Mouse (Mus musculus) myocyte (in vitro differentiated cells): Measurements from ENCODE around the gene Cdk12. TPM values are rescaled to one million over a fixed set of nuclear protein-coding genes. Genes with fewer than 3 reads are reported as not detected.
"Not testable (repeated sequence)": the region's sequence is repeated elsewhere in the genome, so short reads cannot be mapped to it uniquely, and the experiment has no call there.

ENCODE experiments used
- H3K27me3 ChIP-seq: one replicate; pipeline ENCODE4 v1.6.1; 2011; ENCODE audit not compliant: control insufficient read depth, insufficient read depth, insufficient read length
- H3K36me3 ChIP-seq: one replicate; pipeline ENCODE4 v1.6.1; 2011; ENCODE audit not compliant: control insufficient read depth, insufficient read depth
- H3K4me2 ChIP-seq: one replicate; pipeline ENCODE4 v1.6.1; 2011; ENCODE audit warnings: low read depth, control low read depth
- H3K4me3 ChIP-seq: one replicate; pipeline ENCODE4 v1.5.1; 2011; ENCODE audit warnings: mild to moderate bottlenecking, control low read depth, moderate library complexity
- H3K79me2 ChIP-seq: one replicate; pipeline ENCODE4 v1.6.1; 2011; ENCODE audit not compliant: control insufficient read depth, insufficient read depth
- H3ac ChIP-seq: one replicate; pipeline ENCODE4 v1.6.1; 2011; ENCODE audit not compliant: control insufficient read depth, insufficient read length
- CEBPB ChIP-seq: IDR thresholded peaks from 2 replicates; pipeline ENCODE4 v1.6.1; 2011; ENCODE audit warnings: mild to moderate bottlenecking, moderate library complexity; ENCODE audit not compliant: poor library complexity, insufficient read depth, severe bottlenecking
- E2F4 ChIP-seq: IDR thresholded peaks from one replicate; pipeline ENCODE4 v1.6.1; 2011; ENCODE audit warnings: mild to moderate bottlenecking, control low read depth, moderate library complexity; ENCODE audit not compliant: insufficient read depth
- MAX ChIP-seq: IDR thresholded peaks from one replicate; pipeline ENCODE4 v1.6.1; 2011; ENCODE audit warnings: low read depth, mild to moderate bottlenecking, control low read depth
- MYOD1 ChIP-seq, 3 experiments: IDR thresholded peaks; one replicate each; pipeline ENCODE4 v1.6.1; 2011; ENCODE audit warnings: control low read depth in 2 of 3, low read depth in 2 of 3, mild to moderate bottlenecking in 2 of 3, moderate library complexity in 1 of 3; ENCODE audit not compliant: insufficient read length in 2 of 3, control insufficient read depth in 1 of 3
- MYOG ChIP-seq, 3 experiments: IDR thresholded peaks; one replicate each; pipeline ENCODE4 v1.6.1; 2011; ENCODE audit warnings: control low read depth in 2 of 3, low read depth in 2 of 3, mild to moderate bottlenecking in 2 of 3; ENCODE audit not compliant: insufficient read length in 2 of 3, control insufficient read depth in 1 of 3, insufficient read depth in 1 of 3
- POLR2A ChIP-seq: IDR thresholded peaks from one replicate; pipeline ENCODE4 v1.6.1; 2011; ENCODE audit warnings: low read depth, mild to moderate bottlenecking, control low read depth, moderate library complexity; ENCODE audit not compliant: insufficient read length
- POLR2AphosphoS2 ChIP-seq: IDR thresholded peaks from one replicate; pipeline ENCODE4 v1.6.1; 2011; ENCODE audit warnings: low read depth, control low read depth; ENCODE audit not compliant: insufficient read length
- REST ChIP-seq: IDR thresholded peaks from one replicate; pipeline ENCODE4 v1.6.1; 2011; ENCODE audit warnings: mild to moderate bottlenecking, control low read depth, moderate library complexity; ENCODE audit not compliant: insufficient read depth, insufficient read length
- SRF ChIP-seq: IDR thresholded peaks from one replicate; pipeline ENCODE4 v1.6.1; 2011; ENCODE audit warnings: low read depth; ENCODE audit not compliant: control insufficient read depth, insufficient read length
- TCF12 ChIP-seq: IDR thresholded peaks from one replicate; pipeline ENCODE4 v1.6.1; 2011; ENCODE audit warnings: mild to moderate bottlenecking, control low read depth; ENCODE audit not compliant: poor library complexity, insufficient read depth, severe bottlenecking
- TCF3 ChIP-seq: IDR thresholded peaks from one replicate; pipeline ENCODE4 v1.6.1; 2011; ENCODE audit warnings: low read depth, control low read depth; ENCODE audit not compliant: insufficient read length
- USF1 ChIP-seq: IDR thresholded peaks from one replicate; pipeline ENCODE4 v1.6.1; 2011; ENCODE audit warnings: low read depth, mild to moderate bottlenecking, control low read depth, moderate library complexity
- polyA plus RNA-seq: library from polyadenylated mRNA; unstranded; fragments of >200 nt; fragmentation: generic; extraction: Trizol; gene quantifications from one replicate; pipeline ENCODE4 v1.2.1, GENCODE M21; 2012; ENCODE audit warnings: missing spikeins

Cdk12 gene
- 7.3 TPM for polyA plus RNA-seq

- H3K36me3 ChIP-seq = no peaks in the 10 kb centered on the region
- peak within 1 kb of the TSS; percentile 90 for H3K4me3 ChIP-seq
- H3ac ChIP-seq = peak within 1 kb of the TSS; percentile 94
- H3K4me2 ChIP-seq = peak within 1 kb of the TSS; percentile 88
- peaks cover 46% of the 10 kb centered on the region for H3K79me2 ChIP-seq
- H3K27me3 ChIP-seq = peaks cover 6% of the 10 kb centered on the region
- TF ChIP-seq MYOD1 (IDR thresholded peaks at IDR 0.05; ENCODE audit: control insufficient read depth in 1 of 3, insufficient read length in 2 of 3, low read depth in 2 of 3) (no peak), POLR2AphosphoS2 (peak; percentile 95), SRF (peak; percentile 73), POLR2A (peak; percentile 86), USF1 (no peak)
Measured at GRCm38 (mm10) chr11:98202641-98203350, at the start of gene Cdk12. Gene Cdk12 (plus strand): TSS chr11:98203059.

DNA sequence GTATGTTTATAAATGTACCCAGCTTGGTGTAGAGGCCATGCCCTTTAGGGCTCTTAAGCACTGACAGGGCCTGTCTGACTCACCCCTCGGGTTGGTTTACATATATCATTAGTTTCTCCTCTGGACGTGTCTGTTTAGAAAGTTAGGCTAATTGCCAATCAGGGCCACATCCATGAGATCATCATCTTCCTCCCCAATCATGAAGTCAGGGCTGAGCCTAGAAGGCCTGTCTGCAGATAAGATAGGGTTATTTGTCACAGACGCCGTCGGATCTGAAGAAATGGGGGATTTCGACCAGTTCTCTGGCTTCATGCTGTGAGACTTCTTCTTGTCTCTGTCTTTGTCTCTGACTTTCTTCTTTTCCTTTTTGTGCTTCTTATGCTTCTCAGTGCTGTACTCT, 47.8 kb upstream of the Cdk12 start:
- Histone ChIP-seq H3K27me3 (no peaks in the 10 kb centered on the region), H3K4me2 (no peak overlapping the region), H3K36me3 (peaks cover 58% of the 10 kb centered on the region), H3ac (no peak overlapping the region), H3K4me3 (no peak overlapping the region), H3K79me2 (no peaks in the 10 kb centered on the region)
- no peak for TF ChIP-seq SRF
- no peak for TF ChIP-seq MYOD1 (IDR thresholded peaks at IDR 0.05; ENCODE audit: control insufficient read depth in 1 of 3, insufficient read length in 2 of 3, low read depth in 2 of 3)
- no peak for TF ChIP-seq MYOG (IDR thresholded peaks at IDR 0.05; ENCODE audit: control insufficient read depth in 1 of 3, insufficient read depth in 1 of 3, insufficient read length in 2 of 3, low read depth in 2 of 3)
- no peak for TF ChIP-seq USF1
- no peak for TF ChIP-seq TCF12
- no peak for TF ChIP-seq REST
- TF ChIP-seq POLR2A = no peak
- no peak for TF ChIP-seq CEBPB
- TF ChIP-seq TCF3 = no peak
- no peak for TF ChIP-seq E2F4
- no peak for TF ChIP-seq MAX
- no peak for TF ChIP-seq POLR2AphosphoS2

DNA sequence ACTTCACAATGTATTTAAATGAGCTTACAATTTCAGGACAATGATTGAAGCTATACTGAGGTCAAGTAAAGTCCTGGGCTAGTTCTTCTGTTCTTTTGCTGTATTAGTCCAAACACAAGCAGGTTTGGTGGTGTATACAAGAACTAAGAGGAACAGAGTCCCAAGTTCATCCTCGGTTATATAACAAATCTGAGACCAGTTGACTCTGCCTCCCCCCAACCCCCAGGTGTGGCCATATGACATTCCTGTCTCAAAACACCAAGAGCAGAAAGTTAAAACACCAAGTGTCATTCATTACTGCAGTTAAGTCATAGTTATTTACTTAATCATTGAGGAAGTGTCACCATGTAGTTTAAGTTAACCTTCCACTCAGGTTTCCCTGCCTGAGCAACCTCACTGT, 34.5 kb upstream of the Cdk12 start:
- H3K4me3 ChIP-seq = no peak overlapping the region
- no peak for TF ChIP-seq POLR2A
- no peak for TF ChIP-seq SRF
- no peak for TF ChIP-seq MYOD1 (IDR thresholded peaks at IDR 0.05; ENCODE audit: control insufficient read depth in 1 of 3, insufficient read length in 2 of 3, low read depth in 2 of 3)
- H3ac ChIP-seq = no peak overlapping the region
- peaks cover 63% of the 10 kb centered on the region for H3K36me3 ChIP-seq
- no peaks in the 10 kb centered on the region for H3K27me3 ChIP-seq
- no peak overlapping the region for H3K4me2 ChIP-seq
- H3K79me2 ChIP-seq = no peaks in the 10 kb centered on the region

- H3K36me3 ChIP-seq = peaks cover 46% of the 10 kb centered on the region
- H3K27me3 ChIP-seq, H3K4me3 ChIP-seq, H3ac ChIP-seq, H3K4me2 ChIP-seq: not testable (repeated sequence)
- H3K79me2 ChIP-seq = peaks cover 20% of the 10 kb centered on the region
Measured at GRCm38 (mm10) chr11:98182149-98182548, 20.7 kb upstream of the Cdk12 start.

GRCm38 (mm10) chr11:98187640-98188395, 15.0 kb upstream of the Cdk12 start:
- Histone ChIP-seq H3ac (no peak overlapping the region), H3K4me3 (no peak overlapping the region), H3K27me3 (no peaks in the 10 kb centered on the region), H3K79me2 (peaks cover 69% of the 10 kb centered on the region), H3K36me3 (peaks cover 36% of the 10 kb centered on the region), H3K4me2 (no peak overlapping the region)
- no peak for TF ChIP-seq MYOG (IDR thresholded peaks at IDR 0.05; ENCODE audit: control insufficient read depth in 1 of 3, insufficient read depth in 1 of 3, insufficient read length in 2 of 3, low read depth in 2 of 3)
- TF ChIP-seq USF1 = no peak
- TF ChIP-seq REST = no peak
- TF ChIP-seq SRF = no peak
- TF ChIP-seq E2F4 = no peak
- no peak for TF ChIP-seq MAX
- no peak for TF ChIP-seq POLR2AphosphoS2
- no peak for TF ChIP-seq TCF3
